Mouse (Mus musculus) lung, postnatal 0 days (tissue): ENCODE results near the gene Aacs.

ENCODE experiments used
- CTCF ChIP-seq: IDR thresholded peaks from 2 replicates; pipeline ENCODE4 v1.5.1; 2016; ENCODE audit warnings: antibody characterized with exemption, mild to moderate bottlenecking
- EP300 ChIP-seq: IDR thresholded peaks from 2 replicates; pipeline ENCODE4 v1.6.1; 2016; ENCODE audit warnings: antibody characterized with exemption, mild to moderate bottlenecking, control low read depth

DNA sequence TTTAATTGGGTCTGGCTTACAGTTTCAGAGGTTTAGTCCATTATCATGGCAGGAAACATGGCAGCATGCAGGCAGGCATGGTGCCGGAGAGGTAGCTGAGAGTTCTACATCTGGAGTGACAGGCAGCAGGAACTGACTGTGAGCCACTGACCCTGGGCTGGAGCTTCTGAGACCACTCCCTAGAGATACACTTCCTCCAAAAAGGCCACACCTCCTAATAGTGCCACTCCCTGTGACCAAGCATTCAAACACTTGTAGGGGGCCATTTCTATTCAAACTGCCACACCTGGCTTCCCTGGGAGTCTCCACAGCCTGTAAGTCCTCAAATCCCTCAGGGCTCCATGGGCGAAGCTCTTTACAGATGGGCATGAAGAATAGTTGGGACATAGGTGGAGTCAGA lies 47.7 kb downstream of the Aacs start:
- TF ChIP-seq CTCF (no peak), EP300 (no peak)
